Mouse (Mus musculus) retina, postnatal 7 days (tissue): Measurements from ENCODE around the gene Sult6b1.
A peak's percentile ranks its signal among the peaks of the same experiment; 100 is the strongest.

Experiments
- DNase-seq: peaks from one replicate; pipeline ENCODE4 v3.0.0-alpha.2; 2012; ENCODE audit warnings: low read depth, low spot score

The Sult6b1 gene

DNA sequence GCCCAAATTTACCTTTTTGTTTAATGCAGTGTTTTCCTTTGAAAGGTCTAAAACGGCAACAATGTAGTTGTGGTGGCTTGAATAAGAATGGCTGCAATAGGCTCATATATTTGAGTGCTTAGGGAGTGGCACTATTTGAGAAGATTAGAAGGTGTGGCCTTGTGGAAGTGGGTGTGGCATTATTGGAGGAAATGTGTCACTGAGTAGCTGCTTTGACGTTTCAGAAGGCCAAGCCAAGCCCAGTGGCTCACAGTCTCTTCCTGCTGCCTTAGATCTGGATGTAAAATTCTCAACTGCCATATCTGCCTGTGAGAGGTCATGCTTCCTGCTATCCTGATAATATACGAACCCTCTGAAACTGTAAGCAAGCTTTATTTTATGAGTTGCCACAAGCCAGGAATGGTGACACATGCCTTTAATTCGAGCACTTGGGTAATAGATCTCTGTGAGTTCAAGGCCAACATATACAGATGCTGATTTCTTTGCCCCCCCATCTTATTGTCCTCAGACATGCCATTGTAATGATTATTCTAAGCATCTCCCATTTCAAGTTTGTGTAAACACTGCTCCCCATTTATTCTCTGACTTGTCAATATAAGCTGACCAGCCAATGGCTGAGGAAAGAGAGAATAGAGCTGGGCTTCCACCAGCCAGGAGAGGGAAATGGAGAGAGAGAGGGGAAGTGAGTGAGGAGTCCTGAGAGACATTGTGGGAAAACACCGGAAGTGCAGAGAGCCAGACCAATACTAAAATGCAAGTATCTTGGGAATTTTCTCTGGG is 21.3 kb downstream of the Sult6b1 start:
- DNase-seq: no peak

DNA sequence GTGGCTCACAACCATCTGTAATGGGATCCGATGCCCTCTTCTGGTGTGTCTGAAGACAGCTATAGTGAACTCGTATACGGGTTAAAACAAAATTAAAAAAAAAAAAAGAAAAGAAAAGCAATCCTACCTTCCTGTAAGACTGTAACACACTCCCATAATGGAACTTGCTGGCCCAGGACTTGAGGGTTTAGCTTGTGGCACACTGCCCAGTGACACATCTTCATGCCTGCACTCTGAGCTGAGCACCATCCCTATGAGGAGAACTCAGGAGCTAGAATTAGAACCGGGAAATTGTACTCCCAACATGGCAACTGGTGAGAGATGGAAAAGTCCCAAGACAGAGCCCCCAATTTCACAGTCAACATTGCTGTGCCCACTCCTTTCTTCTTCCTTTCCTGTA is 23.5 kb downstream of the Sult6b1 start:
- no peak for DNase-seq

DNA sequence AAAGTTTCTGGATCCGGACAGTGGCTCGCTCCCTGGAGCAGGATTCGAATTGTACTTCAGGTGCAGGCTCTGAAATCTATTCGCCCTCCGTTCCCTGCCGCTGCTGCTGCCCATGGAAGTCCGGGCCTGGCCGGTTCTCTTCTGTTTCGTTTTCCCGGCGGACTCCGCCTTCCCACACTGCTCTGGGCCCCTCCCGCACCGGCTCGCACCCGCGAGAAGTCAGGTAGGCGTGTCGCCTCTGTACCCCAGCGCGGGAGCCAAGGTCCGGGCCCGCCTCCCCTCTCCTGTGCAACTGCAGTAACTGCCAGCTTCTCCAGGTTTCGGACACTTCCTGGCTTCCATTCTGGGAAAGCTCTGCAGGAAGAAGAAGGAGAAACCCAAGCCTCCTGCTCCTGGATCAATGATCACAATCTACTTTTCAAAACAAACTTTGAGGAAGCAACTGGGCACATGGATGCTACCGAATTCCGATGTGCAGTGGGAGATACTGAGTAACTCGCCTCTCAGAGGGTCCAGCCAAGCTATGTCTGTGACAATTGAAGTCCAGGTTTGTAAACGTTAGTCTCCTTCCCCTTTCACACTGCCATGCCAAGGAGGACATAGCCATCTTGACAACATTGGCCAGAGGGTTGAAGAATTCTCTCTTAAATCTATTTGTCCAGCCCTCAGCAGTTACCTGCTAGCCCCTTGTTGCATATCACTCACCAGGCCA is 24.2 kb downstream of the Sult6b1 start, which contains the start of gene Eif2ak2:
TSS of gene Eif2ak2 (minus strand) at position 173 of the 712 bp plus-strand sequence.
- DNase-seq: no peak

DNA sequence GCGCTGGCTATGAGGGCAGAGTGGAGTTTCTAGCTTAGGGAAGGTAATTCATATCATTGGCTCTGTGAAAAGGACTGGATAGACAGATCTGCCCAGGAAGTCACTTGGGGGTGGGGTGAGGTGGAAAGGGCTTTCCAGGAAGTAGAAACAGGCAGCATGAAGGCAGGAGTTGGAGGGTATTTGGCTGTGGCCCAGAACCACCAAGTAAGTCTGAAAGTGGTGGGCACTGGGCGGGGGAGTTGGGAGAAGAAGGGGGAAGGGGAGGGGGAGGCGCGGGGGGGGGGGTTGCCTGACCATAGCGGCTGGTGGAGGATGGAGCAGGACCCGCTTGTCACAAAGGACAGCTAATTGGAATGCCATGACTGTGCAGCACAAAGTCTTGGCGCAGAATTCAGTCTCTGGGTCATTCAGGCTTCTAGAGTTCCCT is 24.9 kb downstream of the Sult6b1 start:
- DNase-seq: no peak

DNA sequence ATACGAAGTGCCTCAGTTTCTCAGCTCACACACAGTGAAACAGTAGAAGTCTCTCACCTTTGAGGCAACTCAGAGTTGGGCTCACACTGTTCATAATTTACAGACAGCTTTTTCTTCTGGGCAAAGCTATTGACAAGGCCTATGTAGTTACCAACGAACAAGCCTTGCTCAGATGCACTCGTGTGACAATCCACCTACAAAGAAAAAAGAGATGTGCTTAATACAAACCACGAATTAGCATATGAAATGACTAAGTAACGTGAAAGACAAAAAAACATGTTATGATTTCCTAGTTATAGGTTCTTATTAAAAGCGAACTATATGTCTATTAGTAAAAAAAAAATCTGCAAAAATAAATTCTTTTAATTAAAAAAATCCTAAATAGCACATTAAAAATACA is 32.9 kb downstream of the Sult6b1 start:
- no peak for DNase-seq

DNA sequence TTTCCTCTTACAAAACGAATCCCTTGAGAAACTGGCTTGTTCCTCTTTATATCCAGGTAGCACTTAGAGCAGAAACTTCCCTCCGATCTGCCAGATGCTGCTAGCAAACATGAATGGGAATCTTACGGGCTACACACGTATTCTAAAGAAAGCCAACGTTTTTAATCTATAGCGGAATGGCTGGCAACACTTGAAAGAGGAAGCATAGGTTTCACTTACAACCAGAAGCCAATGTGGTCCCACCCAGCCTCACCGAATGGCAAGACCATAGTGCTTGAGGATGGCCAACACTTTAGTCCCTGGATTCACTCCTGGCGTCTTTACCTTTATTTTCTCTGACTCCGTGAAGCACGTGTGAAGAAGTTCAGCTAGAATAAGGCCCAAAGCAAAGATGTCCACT is 50.5 kb downstream of the Sult6b1 start:
- DNase-seq: no peak

DNA sequence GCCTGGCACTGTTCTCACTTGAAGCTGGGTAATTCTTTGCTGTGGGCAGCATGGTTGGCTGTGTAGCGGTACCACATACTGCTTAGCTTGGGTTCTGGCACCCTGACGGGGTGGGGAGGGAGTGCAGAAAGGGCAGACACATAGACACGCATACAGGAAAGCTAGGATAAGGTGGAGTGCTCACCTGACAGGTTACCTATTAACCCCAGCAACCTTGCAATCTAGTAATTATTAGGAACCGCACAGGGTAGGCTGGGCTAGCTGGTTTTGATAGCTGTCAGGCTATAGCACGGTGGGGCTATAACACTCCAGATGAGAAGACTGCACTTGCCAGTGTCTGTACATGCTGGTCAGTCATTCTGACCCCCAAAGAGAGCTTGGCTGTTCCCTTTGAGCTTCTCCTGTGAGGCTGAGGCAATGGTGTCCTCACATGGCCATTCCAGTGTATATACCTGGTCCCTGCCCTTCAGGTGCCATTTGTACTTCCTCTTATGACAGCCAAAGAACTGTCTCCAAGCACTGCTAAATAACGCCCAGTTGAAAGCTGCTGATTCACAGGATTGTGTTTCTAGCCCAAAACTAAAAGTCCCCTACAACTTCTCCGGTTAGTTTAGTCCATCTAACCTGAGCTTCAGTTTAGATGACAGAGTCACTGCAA is 64.4 kb downstream of the Sult6b1 start:
- no peak for DNase-seq

DNA sequence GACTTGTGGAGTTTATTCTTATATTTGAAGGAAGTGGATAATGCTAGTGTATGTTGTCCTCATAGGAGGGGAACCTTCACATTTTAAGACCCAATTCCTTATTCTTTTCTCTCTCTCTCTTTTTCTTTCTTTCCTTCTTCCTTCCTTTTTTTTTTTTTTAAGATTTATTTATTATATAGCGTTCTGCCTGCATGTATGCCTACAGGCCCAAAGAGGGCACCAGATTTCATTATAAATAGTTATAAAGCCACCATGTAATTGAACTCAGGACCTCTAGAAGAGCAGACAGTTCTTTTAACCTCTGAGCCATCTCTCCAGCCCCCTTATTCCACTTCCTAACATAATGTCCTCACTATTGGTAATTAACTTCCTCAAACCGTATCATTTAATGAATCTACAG is 70.7 kb downstream of the Sult6b1 start:
- no peak for DNase-seq

DNA sequence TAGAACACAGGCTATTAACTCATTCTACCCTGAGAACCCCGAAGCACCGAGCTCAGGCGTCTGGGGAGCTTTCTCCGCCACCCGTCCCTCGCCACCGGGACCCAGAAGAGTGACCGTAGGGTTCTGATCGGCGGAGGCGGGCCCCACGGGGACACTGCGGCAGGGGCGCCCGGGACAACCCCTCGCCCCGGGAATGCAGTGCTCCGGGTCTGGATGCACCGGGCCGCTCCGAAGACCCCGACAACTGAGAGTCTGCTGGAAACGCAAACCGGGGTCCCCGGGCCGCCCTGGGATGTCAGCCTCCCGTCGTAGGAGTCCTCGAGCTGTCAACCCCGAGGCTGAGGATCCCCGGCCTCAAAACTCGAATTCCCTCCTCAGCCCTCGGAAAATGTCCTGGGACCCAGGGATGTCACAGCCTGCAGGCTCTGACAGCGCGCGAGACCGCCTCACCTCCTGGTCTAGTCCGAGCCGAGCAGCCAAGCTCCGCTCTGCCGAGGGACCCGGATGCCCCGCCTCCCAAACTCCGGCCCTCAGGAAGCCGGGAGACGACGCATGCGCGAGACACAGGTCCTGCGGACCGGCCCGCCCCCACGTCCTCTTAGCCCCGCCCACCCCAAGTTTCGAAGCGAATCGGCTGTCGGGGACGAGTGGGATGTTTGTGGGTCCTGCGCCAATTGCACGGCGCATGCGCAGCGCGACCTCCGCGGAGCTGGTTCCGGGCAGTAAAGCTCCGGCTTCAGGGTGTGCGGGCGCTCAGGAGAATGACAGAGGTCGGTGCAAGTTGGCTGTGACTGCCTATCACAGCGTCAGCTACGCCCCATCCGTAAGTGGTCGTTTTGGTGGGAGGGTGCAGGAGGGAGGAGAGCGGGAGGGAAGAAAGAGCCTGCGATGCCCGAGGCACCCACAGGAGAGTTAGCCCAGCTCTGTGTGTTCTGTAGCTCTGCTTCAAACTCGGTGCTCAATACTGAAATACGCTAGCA is 71.6 kb downstream of the Sult6b1 start, which contains the start of the genes Heatr5b and Gpatch11:
TSS of gene Heatr5b (minus strand) at position 509 of the 980 bp plus-strand sequence.
TSS of gene Gpatch11 (plus strand) at position 712 of the 980 bp plus-strand sequence.
- peak; percentile 99 for DNase-seq
